ENCODE assay signal across 27 mouse cellular contexts in genomic region chr1:179408086-179408485, GRCm38 (mm10).
"Had no signal": no experiment of that assay in that cellular context is flagged by ENCODE, and none has a peak within 500 bp of the region (broad histone marks: within the 10 kb centered on the region; RNA-seq: fewer than 3 reads in every experiment).

No protein-coding gene starts in this region.

- H3K9ac ChIP-seq: heart, embryonic 13.5 days; heart, embryonic 15.5 days; hindbrain, embryonic 13.5 days; hindbrain, embryonic 15.5 days; intestine, embryonic 15.5 days; limb, embryonic 13.5 days; limb, embryonic 15.5 days; liver, embryonic 12.5 days; liver, embryonic 14.5 days had no signal

- H3K4me3 ChIP-seq: heart, adult 2 months; heart, embryonic 13.5 days; heart, embryonic 15.5 days; hindbrain, embryonic 13.5 days; hindbrain, embryonic 15.5 days; intestine, embryonic 15.5 days; layer of hippocampus, adult 2 months; limb, embryonic 13.5 days; limb, embryonic 15.5 days; liver, embryonic 12.5 days had no signal

- H3K4me2 ChIP-seq: heart, embryonic 11.5 days; heart, embryonic 13.5 days; heart, embryonic 15.5 days; hindbrain, embryonic 13.5 days; hindbrain, embryonic 15.5 days; intestine, embryonic 15.5 days; limb, embryonic 13.5 days; limb, embryonic 15.5 days; liver, embryonic 12.5 days had no signal

- DNase-seq: gastrocnemius, postnatal 14 days; gastrocnemius, postnatal 36 days; heart, adult 11 months; heart, adult 2 months; heart, postnatal 14 days; heart, postnatal 36 days; kidney, adult 18-20 months; kidney, adult 8-10 months; kidney, postnatal 10 days; kidney, postnatal 25 days; kidney, postnatal 4 days; layer of hippocampus, adult 9-11 months; layer of hippocampus, postnatal 36 days; left cerebral cortex, postnatal 4 days had no signal

- H3K27ac ChIP-seq: heart, adult 2 months; heart, embryonic 13.5 days; heart, embryonic 15.5 days; hindbrain, embryonic 13.5 days; hindbrain, embryonic 15.5 days; intestine, embryonic 15.5 days; layer of hippocampus, adult 2 months; limb, embryonic 13.5 days; limb, embryonic 15.5 days; liver, embryonic 12.5 days; liver, embryonic 14.5 days had no signal

- H3K27me3 ChIP-seq: heart, embryonic 13.5 days; heart, embryonic 15.5 days; hindbrain, embryonic 13.5 days; hindbrain, embryonic 15.5 days; intestine, embryonic 15.5 days; limb, embryonic 15.5 days; liver, embryonic 12.5 days had no signal

- H3K4me1 ChIP-seq: heart, embryonic 15.5 days; hindbrain, embryonic 13.5 days; hindbrain, embryonic 15.5 days; intestine, embryonic 15.5 days; limb, embryonic 13.5 days; limb, embryonic 15.5 days; liver, embryonic 12.5 days had no signal

- H3K9me3 ChIP-seq: heart, embryonic 13.5 days; heart, embryonic 15.5 days; hindbrain, embryonic 13.5 days; hindbrain, embryonic 15.5 days; intestine, embryonic 15.5 days; limb, embryonic 15.5 days; liver, embryonic 12.5 days had no signal

- ATAC-seq: inflammation-experienced regulatory T-cells, adult 6 months; intestine, embryonic 15.5 days; intestine, postnatal 0 days; liver, embryonic 12.5 days had no signal

- H3K36me3 ChIP-seq: heart, embryonic 15.5 days; hindbrain, embryonic 15.5 days; intestine, embryonic 15.5 days had no signal
